Mouse (Mus musculus): Measurements from ENCODE around the gene Ppbp.
A peak's percentile ranks its signal among the peaks of the same experiment; 100 is the strongest.

Ppbp gene

DNA sequence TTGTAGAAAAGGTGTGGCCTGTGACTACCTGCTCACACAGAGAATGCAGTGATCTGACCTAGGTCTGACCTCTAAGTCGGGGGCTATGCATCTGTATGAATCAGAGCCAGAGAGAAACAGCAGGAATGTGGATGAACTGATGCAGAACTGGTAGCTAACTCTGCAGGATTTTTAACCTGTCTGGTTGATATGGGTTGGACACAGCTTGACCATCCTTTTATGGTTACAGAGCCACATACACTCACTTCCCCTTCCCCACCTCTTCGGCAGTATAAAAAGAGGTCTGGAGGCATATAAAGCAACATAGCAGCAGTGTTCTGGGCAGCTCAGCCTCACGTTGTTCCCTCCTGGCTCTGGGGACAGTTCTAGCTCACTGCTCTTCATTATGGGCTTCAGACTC, at the start of gene Ppbp:
TSS of gene Ppbp (plus strand) at position 301 of the 400 bp plus-strand sequence.
- no peak for DNase-seq

DNA sequence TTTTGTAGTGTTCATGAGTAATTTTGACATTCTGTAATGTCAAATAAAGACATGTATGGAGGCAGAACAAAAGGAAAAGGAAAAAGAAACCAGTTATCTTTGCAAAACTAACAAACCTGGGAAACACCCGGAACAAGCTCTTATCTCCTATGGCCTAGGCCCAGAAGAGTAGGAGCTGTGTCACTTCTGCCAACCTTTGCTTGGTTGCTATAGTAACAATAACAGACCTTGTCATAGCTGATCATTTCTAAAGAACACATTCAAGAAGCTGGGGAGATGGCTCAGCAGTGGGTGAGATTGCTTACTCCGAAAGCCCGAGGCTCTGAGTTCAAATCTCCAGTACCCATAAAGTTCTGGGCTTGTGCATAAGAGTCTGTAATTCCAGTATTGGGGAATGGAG, 45.7 kb upstream of the Ppbp start:
- DNase-seq: no peak

DNA sequence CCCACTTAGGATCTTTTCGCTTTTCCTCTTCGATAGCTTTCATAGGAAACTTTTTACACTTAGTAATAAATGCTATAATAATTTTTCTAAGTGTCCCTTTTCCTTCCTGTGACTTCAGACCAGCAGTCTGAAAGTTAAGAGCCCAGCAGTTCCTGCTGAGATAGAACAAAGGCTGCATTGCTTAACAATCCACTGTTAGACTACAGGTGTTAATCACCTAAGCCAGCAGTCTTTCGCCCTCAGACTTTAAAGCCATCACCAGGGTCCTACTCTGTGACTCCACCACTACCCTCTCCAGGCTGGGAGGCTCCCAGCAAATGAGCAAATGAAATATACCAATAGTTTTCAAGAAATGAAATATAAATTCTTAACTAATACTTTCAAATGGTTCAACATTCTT, 40.1 kb upstream of the Ppbp start:
- DNase-seq: no peak

DNA sequence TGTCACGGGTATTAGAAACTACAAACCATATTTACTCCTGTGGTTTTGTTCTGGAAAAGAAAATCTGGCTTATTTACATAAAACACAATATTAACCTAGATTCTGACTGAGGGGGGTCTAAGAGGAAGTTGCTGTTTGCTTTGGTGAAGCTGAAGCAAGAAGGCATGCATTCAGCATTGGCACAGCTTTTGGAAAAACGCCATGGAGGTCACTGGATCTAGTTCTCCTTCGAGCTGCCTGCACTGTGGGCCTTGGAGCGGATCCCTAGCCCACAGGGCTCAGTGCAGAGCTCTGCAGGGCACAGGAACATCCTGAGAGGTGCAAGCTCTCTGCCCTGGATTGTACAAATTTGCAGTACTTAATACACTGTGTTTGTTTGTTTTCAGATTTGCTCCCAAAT, 36.8 kb upstream of the Ppbp start:
- peak; percentile 47 for DNase-seq

DNA sequence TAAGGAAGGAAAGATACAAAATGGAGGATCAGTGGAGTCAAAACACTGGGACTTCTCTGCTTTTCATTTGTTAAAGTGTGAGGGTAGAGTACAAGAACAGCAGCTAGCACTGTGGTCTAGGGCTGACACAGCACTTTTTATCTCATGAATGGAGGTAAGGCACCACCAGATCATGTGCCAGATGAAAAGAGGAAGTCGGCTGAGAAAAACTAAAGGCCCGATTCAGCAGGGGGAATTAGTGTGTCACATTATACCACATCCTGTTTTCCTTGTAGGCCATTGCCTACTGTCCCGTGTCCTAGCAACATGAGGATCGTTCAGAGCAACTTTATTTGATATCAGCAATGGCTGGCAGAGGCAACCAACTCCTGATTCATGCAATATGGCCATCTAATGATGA, 26.3 kb upstream of the Ppbp start:
- no peak for DNase-seq

DNA sequence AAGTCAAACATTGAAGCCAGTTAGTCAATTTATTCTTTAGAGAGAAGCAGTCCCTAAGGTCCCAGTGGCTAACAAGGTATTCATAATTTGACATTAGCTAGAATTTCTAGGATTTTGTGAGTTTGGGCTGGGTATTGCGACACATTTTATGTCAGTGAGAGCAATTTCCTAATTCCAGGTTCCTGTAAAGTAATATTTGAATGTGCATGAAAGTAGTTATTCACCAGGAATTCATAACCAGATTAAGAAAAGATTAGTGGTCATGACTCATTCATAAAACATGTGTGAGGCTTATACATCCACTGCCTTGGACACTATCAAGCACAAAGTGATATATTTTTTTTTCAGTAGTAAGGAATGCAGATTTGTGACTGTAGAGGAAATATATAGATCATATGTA, 14.4 kb upstream of the Ppbp start:
- DNase-seq: no peak

DNA sequence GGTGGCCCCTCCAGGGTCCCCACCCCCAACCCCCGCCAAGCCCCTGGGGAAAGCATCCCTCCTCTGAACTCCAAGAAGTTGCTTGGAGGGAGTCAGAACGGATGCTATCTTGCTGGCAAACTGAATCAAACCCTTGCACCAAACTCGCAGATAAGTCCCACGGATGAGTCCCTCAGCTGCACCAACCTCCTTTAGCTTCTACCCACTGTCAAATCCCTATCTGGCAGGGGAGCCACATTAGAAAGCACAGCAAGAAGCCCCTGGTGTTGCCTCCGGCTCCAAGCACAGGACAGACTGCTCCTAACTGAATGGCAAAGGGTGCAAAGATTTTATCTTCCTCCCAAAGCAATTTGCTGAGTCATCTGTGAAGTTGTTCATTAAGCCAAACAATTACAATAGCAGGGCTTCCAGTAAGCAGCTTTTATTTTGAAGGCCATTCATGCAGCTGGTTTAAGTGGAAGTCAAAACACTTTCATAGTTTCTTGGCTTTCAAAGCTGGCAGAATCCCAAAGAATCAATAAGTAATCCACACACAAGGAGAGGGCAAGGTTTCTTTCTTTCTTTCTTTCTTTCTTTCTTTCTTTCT, 10.2 kb upstream of the Ppbp start:
- DNase-seq: peak; percentile 28

DNA sequence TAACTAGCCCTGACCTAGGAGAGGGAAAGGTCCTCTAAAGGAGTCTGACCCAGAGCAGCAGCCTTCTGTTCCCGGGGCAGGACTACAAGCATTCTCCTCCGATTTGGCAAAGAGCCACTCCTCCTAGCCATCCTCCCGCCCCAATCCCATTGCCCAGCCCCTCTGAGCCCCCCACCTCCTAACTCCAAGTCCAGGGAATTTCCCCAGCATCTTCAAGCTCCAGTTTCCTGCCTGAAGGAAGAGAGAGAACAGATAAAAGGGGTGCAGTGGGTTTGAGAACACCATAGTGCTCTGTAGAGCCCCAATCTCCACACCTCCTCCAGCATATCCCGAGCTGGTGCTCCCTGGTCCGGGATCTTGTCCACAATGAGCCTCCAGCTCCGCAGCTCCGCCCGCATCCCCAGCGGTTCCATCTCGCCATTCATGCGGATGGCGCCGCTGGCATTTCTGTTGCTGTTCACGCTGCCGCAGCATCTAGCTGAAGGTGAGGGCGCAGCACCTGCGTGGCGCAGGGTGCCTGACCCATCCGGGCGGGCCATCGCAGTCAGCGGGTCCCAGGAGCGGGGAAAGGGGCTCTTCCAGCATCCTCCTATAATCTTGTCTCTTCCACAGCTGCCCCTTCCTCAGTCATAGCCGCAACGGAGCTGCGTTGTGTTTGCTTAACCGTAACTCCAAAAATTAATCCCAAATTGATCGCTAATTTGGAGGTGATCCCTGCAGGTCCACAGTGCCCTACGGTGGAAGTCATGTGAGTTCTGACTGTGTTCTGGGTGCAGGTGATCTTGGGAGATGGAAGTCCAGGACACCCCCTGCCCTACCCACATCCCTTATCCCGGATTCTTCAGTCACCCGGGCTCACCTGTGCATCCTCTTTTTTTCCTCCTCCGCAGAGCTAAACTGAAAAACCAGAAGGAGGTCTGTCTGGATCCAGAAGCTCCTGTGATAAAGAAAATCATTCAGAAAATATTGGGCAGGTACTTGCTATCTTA, 8.9 kb upstream of the Ppbp start, which contains the start of gene Cxcl5:
TSS of gene Cxcl5 (plus strand) at position 284 of the 989 bp plus-strand sequence.
- DNase-seq: no peak

DNA sequence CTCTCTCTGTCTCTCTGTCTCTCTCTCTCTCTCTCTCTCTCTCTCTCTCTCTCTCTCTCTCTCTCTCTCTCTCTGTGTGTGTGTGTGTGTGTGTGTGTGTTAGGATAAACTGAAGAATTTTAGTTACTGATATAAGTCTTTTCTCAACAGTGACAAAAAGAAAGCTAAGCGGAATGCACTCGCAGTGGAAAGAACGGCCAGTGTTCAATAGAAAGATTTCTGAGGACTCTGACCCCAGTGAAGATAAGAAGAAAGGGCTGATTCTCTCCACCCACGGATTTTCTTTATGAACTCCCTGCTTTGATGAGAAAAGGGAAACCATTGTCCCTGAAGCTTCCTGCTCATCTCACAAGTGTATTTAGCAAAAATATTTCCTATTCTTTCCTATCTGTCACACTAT, 8.0 kb upstream of the Ppbp start:
- DNase-seq: no peak

DNA sequence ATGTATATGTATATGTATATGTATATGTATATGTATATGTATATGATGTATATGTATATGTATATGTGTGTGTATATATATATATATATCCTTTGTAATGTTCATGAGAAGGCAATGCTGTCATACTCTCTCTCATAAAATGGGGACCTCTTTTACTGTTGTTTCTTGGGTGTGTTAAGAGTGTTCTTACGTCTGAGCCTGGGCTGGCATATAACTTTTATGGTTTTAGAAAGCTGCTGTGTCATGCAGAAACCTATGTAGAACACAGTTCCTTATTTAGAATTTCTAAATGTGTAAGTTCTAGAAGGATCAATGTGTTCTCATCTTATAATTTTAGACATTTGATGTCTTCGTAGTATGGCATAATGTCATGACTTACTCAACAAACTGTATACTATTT, 7.5 kb upstream of the Ppbp start:
- DNase-seq: no peak

DNA sequence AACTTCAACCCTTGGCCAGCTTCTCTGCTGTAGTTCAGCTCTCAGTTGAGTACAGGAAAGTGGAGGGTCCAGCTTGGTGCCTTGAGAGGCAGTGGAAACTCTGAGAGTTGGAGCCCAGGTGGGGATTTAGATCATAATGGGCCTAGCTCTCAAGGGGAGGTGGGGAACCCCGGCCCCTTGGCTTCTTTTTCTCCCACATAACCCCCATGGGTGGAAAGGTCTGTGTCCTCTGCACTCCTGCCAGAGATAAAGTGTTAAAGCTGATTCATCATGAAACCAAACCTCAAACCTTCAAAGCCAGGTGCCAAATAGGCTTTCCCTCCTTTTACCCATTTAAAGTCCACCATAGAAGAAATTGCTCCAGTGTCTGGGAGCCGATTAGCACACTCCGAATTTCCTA, 6.5 kb upstream of the Ppbp start:
- DNase-seq: no peak

DNA sequence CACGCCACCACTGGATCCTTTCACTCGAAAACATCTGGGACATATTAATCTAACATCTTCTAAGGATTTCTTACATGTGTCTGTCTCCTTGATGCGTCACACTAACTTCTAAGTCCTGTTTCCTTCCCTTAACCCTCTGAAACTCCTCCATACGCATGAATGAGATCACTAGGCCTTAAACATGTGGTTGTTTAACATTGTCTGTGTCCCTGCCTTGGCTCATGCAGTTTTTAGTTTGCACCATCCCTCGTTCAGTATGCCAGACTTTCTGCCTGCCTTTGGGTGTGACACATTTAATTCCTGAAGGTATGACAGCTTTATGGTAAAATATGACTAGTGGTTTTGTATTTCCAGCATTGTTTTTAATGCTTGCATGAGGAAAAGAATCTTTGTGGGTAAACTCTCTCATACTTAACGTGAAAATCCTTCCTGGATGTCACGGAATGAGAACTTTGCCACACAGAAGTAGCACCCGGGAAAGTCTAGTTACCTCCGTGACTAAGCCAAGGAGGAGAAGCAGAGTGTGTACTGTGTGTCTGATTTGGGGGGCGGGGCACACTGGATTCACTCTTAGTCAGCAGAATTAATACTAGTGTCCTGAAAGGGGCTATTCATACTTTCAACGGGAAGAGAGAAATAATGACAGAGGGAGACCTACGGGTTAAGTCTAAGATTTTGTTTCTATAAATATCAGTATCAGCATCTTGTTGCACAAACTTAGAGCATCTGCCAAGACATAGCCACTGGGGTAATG, 4.2 kb upstream of the Ppbp start:
- DNase-seq: no peak

DNA sequence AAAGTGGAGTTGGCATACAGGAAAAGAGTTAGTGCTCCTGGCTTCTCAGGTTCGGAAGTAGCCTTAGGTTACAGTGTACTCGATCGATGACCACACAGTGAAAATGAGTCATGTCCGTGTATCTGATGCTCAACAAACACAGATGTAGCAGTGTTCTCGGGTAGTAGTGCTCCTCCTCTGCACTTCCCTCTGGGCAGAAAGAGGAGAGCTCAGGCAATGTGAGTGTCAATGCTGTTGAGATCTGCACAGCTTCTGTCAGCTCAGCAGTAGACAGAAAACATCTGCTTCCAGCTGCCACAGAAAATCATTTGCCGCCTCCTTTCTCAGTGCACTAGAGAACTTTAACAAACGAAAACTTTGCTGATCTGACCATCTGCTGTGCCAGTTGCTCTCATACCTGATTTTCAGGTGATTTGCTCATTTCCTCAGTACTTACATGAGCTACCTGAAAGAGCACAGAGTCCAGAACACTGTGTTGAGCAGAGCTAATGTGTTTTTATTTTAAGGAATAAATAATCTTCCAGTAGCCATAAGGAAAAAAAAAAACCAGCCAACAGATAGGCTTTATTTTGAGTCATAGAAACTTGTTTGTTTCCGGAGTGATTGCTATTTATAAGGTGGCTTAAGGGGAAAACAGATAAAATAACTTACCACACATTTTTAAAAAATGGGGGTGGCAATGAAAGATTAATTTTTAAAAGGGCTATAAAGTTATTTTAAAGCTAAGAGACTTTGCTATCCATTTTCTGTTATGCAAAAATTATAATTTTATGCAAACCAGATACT, 2.3 kb upstream of the Ppbp start:
- DNase-seq: no peak

DNA sequence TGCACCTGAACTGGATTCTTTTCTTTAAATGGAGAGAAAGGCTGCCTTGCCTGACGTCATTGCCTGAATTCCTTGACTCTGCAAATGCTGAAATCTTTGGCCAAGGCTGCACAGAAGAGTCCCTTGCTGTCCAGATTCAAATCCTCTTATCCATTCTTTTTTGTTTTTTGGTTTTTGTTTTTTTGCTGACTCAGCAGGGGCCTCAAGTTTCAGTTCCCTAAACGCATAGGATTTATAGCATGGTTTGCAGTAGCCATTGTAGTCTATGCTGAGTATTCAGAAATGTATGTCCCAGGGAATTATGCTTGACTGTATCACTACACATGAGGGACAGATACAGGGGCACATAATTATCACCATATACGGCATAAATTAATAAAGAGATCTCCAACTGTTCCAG, 3.1 kb downstream of the Ppbp start:
- DNase-seq: no peak

DNA sequence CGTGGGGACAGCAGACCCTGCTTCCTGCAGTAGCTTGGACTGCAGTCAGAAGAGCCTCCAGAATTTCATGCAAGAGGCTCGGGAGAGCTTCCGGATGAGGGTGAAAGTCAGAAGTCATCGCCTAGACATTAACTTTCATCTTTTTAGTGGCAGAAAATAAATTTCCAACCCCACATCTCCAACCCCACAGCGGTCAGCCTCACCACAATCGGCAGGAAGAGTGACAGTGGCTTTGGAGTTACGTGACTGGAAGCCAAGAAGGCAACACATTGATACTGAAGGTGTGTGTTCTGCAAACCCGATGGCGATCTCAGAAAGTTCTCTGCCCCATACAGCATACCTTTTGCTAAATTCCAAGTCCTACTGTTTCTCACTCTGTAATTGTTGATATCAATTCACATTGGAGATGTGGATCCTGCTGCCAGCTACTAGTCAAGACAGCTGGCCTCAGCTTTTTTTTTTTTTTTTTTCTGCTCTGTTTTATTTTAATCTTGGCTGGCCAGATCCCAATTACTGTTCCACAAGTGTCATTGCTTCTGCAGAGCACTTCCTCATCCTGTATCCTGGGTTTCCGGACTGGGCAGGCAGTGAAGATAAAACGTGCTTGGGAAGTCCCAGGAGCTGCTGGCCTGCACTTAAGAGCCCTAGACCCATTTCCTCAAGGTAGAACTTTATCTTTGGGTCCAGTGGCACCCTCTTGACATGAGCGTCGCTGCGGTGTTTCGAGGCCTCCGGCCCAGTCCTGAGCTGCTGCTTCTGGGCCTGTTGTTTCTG, 3.7 kb downstream of the Ppbp start, which contains the start of gene Pf4:
TSS of gene Pf4 (plus strand) at position 556 of the 774 bp plus-strand sequence.
- peak; percentile 44 for DNase-seq

DNA sequence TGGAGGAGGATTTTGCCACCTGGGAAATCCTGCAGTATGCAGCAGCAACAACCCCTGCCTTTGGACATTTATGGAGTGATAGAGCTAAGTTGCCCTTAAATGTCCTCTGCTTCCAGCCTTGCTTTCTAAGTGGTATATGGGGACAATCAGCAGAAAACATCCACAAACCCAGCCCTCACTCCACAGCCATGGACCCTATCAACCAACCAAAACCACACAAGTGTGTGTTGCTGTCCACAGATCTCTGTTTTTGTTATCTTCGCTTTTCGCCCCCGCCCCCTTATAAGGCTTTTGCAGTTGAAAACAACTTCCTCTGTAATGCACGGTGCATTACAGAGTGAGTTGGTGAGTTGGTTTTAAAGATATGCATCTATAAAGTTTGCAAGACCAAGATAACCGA, 7.2 kb downstream of the Ppbp start:
- no peak for DNase-seq

DNA sequence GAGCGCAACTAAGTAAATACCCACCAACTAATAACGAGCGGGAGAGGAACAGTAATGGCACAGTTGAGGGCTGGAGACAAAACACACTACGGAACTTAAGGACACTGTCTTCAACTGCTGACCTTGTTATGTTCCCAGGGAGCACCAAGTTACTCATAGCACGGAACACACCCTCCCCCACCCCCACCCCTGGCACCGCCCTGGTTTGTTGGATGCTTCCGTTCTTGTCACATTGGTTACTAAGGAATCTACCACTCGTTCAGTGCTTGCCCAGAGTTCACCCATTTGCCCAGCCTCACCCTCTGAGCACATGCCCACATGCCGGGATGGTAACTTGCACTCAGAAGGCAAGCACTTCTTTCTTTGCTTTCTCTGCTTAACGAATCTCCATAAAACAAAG, 9.3 kb downstream of the Ppbp start:
- DNase-seq: no peak

DNA sequence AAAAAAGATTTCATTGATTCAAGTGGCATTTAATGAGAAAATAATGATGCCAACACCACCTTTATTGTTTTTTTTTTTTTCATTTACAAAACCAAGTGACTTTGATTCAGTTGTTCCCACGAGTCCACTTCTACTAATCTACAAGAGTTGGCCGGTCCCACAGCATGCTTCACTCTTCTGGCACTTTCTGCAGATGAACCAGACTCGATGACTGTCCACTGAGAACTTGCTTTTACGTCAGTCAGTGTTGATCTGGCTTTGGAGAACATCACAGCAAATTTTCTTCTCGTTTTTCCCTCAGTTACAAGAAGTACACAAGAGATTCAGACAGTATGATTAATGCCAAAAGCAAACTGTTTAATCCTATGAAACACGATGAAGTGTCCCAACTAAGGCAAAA, 10.5 kb downstream of the Ppbp start:
- no peak for DNase-seq

DNA sequence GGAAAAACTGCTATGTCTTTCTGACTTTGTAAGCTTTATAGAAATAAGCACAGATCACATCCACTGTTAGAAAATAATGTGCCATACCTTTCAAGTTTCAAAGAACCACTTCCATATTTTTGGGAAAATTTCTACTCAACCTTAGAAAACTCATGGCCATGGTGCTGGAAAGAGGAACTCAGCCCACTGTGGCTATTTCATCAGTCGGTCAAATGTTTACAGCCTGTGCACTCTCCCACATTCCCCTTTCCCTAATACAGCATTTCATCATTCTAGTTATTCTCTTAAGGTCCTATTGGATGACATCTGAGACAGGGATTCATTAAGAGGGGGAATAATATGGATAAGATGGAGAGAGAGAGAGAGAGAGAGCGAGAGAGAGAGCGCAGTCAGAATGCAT, 15.4 kb downstream of the Ppbp start:
- no peak for DNase-seq

DNA sequence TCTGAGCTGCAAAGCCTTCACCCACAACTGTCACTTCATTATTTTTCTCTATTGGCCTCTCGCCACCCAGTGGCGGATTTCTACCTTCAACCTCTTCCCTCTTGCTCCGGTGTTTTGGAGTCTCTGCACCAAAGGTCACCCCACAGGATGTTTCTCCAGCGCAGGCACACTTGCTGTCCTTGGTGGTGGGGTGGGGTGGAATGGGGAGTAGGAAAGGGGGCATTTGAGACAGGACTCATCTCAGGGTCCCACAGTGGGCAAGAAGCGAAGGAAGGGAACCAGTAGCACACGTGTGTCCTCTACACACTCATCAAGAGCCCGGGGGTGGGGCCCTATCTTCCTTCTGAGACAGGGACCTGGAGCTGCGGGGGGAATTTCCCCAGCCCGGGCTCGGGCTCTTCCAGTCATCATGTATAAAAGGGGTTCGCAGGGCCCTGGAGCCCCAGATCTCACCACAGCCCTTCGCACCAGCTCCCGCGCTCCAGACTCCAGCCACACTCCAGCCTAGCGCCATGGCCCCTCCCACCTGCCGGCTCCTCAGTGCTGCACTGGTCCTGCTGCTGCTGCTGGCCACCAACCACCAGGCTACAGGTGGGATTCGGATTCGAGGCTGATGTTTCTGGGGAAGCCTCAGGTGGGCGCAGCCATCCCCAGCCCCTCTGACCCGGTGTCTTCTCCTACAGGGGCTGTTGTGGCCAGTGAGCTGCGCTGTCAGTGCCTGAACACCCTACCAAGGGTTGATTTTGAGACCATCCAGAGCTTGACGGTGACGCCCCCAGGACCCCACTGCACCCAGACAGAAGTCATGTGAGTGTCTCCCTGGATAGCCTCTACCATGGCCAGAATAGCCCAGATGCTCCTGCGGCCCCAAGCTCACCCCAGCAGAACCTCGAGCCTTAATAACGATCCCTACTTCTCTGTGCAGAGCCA, 17.6 kb downstream of the Ppbp start, which contains the start of gene Cxcl3:
TSS of gene Cxcl3 (plus strand) at position 445 of the 930 bp plus-strand sequence.
- DNase-seq: peak; percentile 32

DNA sequence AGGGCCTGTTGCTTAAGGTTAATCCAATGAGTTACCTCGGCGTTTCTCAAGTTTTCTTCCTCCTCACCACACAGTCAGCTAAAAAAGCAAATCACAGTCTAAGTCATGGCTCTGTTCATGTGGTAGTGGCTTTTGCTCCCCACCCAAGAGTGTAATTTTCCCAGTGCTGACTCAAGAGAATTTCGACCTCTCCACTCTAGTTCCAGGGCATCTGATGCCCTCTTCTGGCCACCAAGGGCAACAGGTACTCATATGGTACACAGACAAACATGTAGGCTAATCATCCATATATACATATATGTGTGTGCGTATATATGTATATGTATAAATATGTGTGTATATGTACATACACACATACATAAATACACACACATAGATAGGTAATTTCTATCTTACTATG, 19.8 kb downstream of the Ppbp start:
- no peak for DNase-seq

All from lung, postnatal 10 days (tissue).